Mouse (Mus musculus): ENCODE results near the gene Syt16. TPM values are rescaled to one million over a fixed set of nuclear protein-coding genes. Genes with fewer than 3 reads are reported as not detected.

Gene Syt16
- polyA plus RNA-seq, 1 experiment from 2014 or later: 0.27 TPM

- H3K4me3 ChIP-seq (ENCODE audit: low read depth, low read length): peak within 1 kb of the TSS; percentile 94
- H3K4me1 ChIP-seq (replicated peaks; ENCODE audit: control insufficient read depth, insufficient read depth, low read length): peaks cover 6% of the 10 kb centered on the region
- no peaks in the 10 kb centered on the region for H3K9me3 ChIP-seq (ENCODE audit: control insufficient read depth, low read length)
- no peaks in the 10 kb centered on the region for H3K27me3 ChIP-seq (replicated peaks; ENCODE audit: control insufficient read depth, insufficient read depth, low read length)
- peaks cover 15% of the 10 kb centered on the region for H3K36me3 ChIP-seq (ENCODE audit: control insufficient read depth, insufficient read depth, low read length)
- H3K9ac ChIP-seq (ENCODE audit: low read depth, low read length): peak within 1 kb of the TSS; percentile 79
- H3K27ac ChIP-seq (ENCODE audit: low read depth, low read length): peak within 1 kb of the TSS; percentile 65; the same call in 1 of the 2 replicates
- peak; percentile 93 for DNase-seq (ENCODE audit: low spot score)
- ATAC-seq (replicated peaks; ENCODE audit: low FRiP score): peak; percentile 100
- WGBS: under 1% methylated on average over 60 of the region's 60 CpGs
- H3K4me2 ChIP-seq: peak within 1 kb of the TSS; percentile 93
Observed at GRCm38 (mm10) chr12:73964291-73965281, 32.9 kb upstream of the Syt16 start, which contains the start of gene Snapc1. TSS of gene Snapc1 (plus strand) at chr12:73964481.

- DNase-seq (ENCODE audit: low spot score): no peak
- Histone ChIP-seq H3K4me2 (no peak overlapping the region), H3K27me3 (replicated peaks; ENCODE audit: control insufficient read depth, insufficient read depth, low read length) (no peaks in the 10 kb centered on the region), H3K27ac (ENCODE audit: low read depth, low read length) (no peak overlapping the region), H3K36me3 (ENCODE audit: control insufficient read depth, insufficient read depth, low read length) (peaks cover 35% of the 10 kb centered on the region), H3K4me3 (ENCODE audit: low read depth, low read length) (no peak overlapping the region), H3K4me1 (replicated peaks; ENCODE audit: control insufficient read depth, insufficient read depth, low read length) (peaks cover 6% of the 10 kb centered on the region), H3K9ac (ENCODE audit: low read depth, low read length) (no peak overlapping the region), H3K9me3 (ENCODE audit: control insufficient read depth, low read length) (0 out of 2 replicates have a peak, but pooled peaks cover 2% of the 10 kb centered on the region)
- 97% methylated on average over 8 of the region's 8 CpGs for WGBS
- no peak for ATAC-seq (replicated peaks; ENCODE audit: low FRiP score)
Observed at GRCm38 (mm10) chr12:73969142-73969541, 28.3 kb upstream of the Syt16 start.

GRCm38 (mm10) chr12:73974584-73974983, 22.9 kb upstream of the Syt16 start:
- Histone ChIP-seq H3K9me3 (ENCODE audit: control insufficient read depth, low read length) (0 out of 2 replicates have a peak, but pooled peaks cover 2% of the 10 kb centered on the region), H3K27ac (ENCODE audit: low read depth, low read length) (no peak overlapping the region), H3K4me2 (no peak overlapping the region), H3K9ac (ENCODE audit: low read depth, low read length) (no peak overlapping the region), H3K4me1 (replicated peaks; ENCODE audit: control insufficient read depth, insufficient read depth, low read length) (no peaks in the 10 kb centered on the region), H3K4me3 (ENCODE audit: low read depth, low read length) (no peak overlapping the region), H3K36me3 (ENCODE audit: control insufficient read depth, insufficient read depth, low read length) (peaks cover 36% of the 10 kb centered on the region), H3K27me3 (replicated peaks; ENCODE audit: control insufficient read depth, insufficient read depth, low read length) (no peaks in the 10 kb centered on the region)
- DNase-seq (ENCODE audit: low spot score): no peak
- WGBS: 90% methylated on average over 6 of the region's 6 CpGs
- no peak for ATAC-seq (replicated peaks; ENCODE audit: low FRiP score)

- no peaks in the 10 kb centered on the region for H3K4me1 ChIP-seq (replicated peaks; ENCODE audit: control insufficient read depth, insufficient read depth, low read length)
- DNase-seq (ENCODE audit: low spot score): no peak
- no peak overlapping the region for H3K4me3 ChIP-seq (ENCODE audit: low read depth, low read length)
- peaks cover 20% of the 10 kb centered on the region for H3K36me3 ChIP-seq (ENCODE audit: control insufficient read depth, insufficient read depth, low read length)
- H3K9me3 ChIP-seq (ENCODE audit: control insufficient read depth, low read length): no peaks in the 10 kb centered on the region
- H3K27ac ChIP-seq (ENCODE audit: low read depth, low read length): no peak overlapping the region
- no peak overlapping the region for H3K9ac ChIP-seq (ENCODE audit: low read depth, low read length)
- H3K27me3 ChIP-seq (replicated peaks; ENCODE audit: control insufficient read depth, insufficient read depth, low read length): no peaks in the 10 kb centered on the region
- no peak for ATAC-seq (replicated peaks; ENCODE audit: low FRiP score)
- no peak overlapping the region for H3K4me2 ChIP-seq
- WGBS: 80% methylated on average over 3 of the region's 3 CpGs
Observed at GRCm38 (mm10) chr12:73978144-73978543, 19.3 kb upstream of the Syt16 start.

- DNase-seq (ENCODE audit: low spot score) (no peak), ATAC-seq (replicated peaks; ENCODE audit: low FRiP score) (no peak)
- Histone ChIP-seq H3K4me2 (no peak overlapping the region), H3K9ac (ENCODE audit: low read depth, low read length) (no peak overlapping the region), H3K27me3 (replicated peaks; ENCODE audit: control insufficient read depth, insufficient read depth, low read length) (no peaks in the 10 kb centered on the region), H3K36me3 (ENCODE audit: control insufficient read depth, insufficient read depth, low read length) (peaks cover 18% of the 10 kb centered on the region), H3K9me3 (ENCODE audit: control insufficient read depth, low read length) (no peaks in the 10 kb centered on the region), H3K4me1 (replicated peaks; ENCODE audit: control insufficient read depth, insufficient read depth, low read length) (no peaks in the 10 kb centered on the region), H3K27ac (ENCODE audit: low read depth, low read length) (no peak overlapping the region), H3K4me3 (ENCODE audit: low read depth, low read length) (no peak overlapping the region)
- 84% methylated on average over 5 of the region's 5 CpGs for WGBS
Observed at GRCm38 (mm10) chr12:73979667-73980066, 17.8 kb upstream of the Syt16 start.

- Histone ChIP-seq H3K36me3 (ENCODE audit: control insufficient read depth, insufficient read depth, low read length) (peaks cover 17% of the 10 kb centered on the region), H3K4me1 (replicated peaks; ENCODE audit: control insufficient read depth, insufficient read depth, low read length) (no peaks in the 10 kb centered on the region), H3K4me3 (ENCODE audit: low read depth, low read length) (no peak overlapping the region), H3K27ac (ENCODE audit: low read depth, low read length) (no peak overlapping the region), H3K4me2 (no peak overlapping the region), H3K9ac (ENCODE audit: low read depth, low read length) (no peak overlapping the region), H3K9me3 (ENCODE audit: control insufficient read depth, low read length) (no peaks in the 10 kb centered on the region), H3K27me3 (replicated peaks; ENCODE audit: control insufficient read depth, insufficient read depth, low read length) (no peaks in the 10 kb centered on the region)
- no peak for DNase-seq (ENCODE audit: low spot score)
- ATAC-seq (replicated peaks; ENCODE audit: low FRiP score): no peak
- 86% methylated on average over 14 of the region's 14 CpGs for WGBS
Observed at GRCm38 (mm10) chr12:73982533-73982932, 14.9 kb upstream of the Syt16 start.

- 91% methylated on average over 7 of the region's 7 CpGs for WGBS
- Histone ChIP-seq H3K9me3 (ENCODE audit: control insufficient read depth, low read length) (no peaks in the 10 kb centered on the region), H3K9ac (ENCODE audit: low read depth, low read length) (no peak overlapping the region), H3K27me3 (replicated peaks; ENCODE audit: control insufficient read depth, insufficient read depth, low read length) (no peaks in the 10 kb centered on the region), H3K4me3 (ENCODE audit: low read depth, low read length) (no peak overlapping the region), H3K4me1 (replicated peaks; ENCODE audit: control insufficient read depth, insufficient read depth, low read length) (no peaks in the 10 kb centered on the region), H3K27ac (ENCODE audit: low read depth, low read length) (no peak overlapping the region), H3K4me2 (no peak overlapping the region), H3K36me3 (ENCODE audit: control insufficient read depth, insufficient read depth, low read length) (peaks cover 6% of the 10 kb centered on the region)
- DNase-seq (ENCODE audit: low spot score) (no peak), ATAC-seq (replicated peaks; ENCODE audit: low FRiP score) (no peak)
Observed at GRCm38 (mm10) chr12:73986299-73986698, 11.2 kb upstream of the Syt16 start.

- no peaks in the 10 kb centered on the region for H3K27me3 ChIP-seq (replicated peaks; ENCODE audit: control insufficient read depth, insufficient read depth, low read length)
- H3K4me1 ChIP-seq (replicated peaks; ENCODE audit: control insufficient read depth, insufficient read depth, low read length): no peaks in the 10 kb centered on the region
- no peak overlapping the region for H3K9ac ChIP-seq (ENCODE audit: low read depth, low read length)
- 90% methylated on average over 4 of the region's 4 CpGs for WGBS
- H3K4me3 ChIP-seq (ENCODE audit: low read depth, low read length): no peak overlapping the region
- no peak for ATAC-seq (replicated peaks; ENCODE audit: low FRiP score)
- DNase-seq (ENCODE audit: low spot score): no peak
- peaks cover 3% of the 10 kb centered on the region for H3K36me3 ChIP-seq (ENCODE audit: control insufficient read depth, insufficient read depth, low read length)
- H3K4me2 ChIP-seq: no peak overlapping the region
- no peak overlapping the region for H3K27ac ChIP-seq (ENCODE audit: low read depth, low read length)
- H3K9me3 ChIP-seq (ENCODE audit: control insufficient read depth, low read length): no peaks in the 10 kb centered on the region
Observed at GRCm38 (mm10) chr12:73988393-73989008, 9.0 kb upstream of the Syt16 start.
